Mouse (Mus musculus) activated CD4-positive, CD25-positive, alpha-beta regulatory T cell, adult 4 months (primary cell): ENCODE measurements around the gene Eya3. TPM values are rescaled to one million over a fixed set of nuclear protein-coding genes. Genes with fewer than 3 reads are reported as not detected.
A peak's percentile ranks its signal among the peaks of the same experiment; 100 is the strongest.
"Not testable (repeated sequence)": the region's sequence is repeated elsewhere in the genome, so short reads cannot be mapped to it uniquely, and the experiment has no call there.

Experiments
- ATAC-seq: one replicate; pipeline ENCODE4 v1.8.0; 2017
- polyA plus RNA-seq, 2 experiments: library from polyadenylated mRNA; unstranded; fragments of 100-300 nt; shearing (Covaris generic); gene quantifications; one replicate each; pipeline ENCODE4 v1.2.1; 2017

Eya3 gene
- polyA plus RNA-seq: 10 to 100 TPM; 23.2 to 23.8 TPM

DNA sequence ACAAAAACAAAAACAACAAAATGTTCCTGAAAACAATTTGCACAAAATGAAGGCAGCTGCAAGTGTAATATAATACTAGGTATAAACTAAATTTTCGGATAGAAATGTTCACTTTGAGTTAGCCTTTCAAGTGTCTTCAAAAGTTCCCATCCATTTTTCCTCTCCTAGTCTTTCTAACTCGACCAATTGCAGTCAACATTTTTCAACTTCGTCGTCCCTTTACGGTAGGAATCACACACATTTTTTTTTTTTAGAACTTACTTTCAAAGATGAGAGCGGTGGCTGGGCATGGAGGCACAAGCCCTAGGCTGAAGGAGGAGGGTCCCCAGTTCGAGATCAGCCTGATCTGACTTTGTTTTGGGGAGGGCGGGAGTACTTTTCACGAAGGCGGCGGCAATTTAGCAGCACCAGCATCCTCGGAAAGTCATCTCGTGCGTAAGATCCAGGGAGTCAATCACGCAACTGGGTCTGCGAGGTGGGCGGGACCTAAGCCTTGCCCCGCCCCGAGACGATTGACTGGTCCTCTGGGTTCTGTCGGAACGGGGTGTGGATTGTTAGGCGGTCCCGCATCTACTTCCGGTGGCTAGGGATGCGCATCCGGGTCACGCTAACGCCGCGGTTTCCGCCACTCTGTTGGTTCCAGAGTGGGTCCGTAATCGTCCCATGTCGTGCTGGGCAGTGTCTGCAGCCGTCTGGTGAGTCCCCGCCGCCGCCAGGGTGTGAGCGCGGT, at the start of gene Eya3:
Gene Eya3 (plus strand): TSS at position 527 of the 730 bp plus-strand sequence.
- ATAC-seq: peak; percentile 97

DNA sequence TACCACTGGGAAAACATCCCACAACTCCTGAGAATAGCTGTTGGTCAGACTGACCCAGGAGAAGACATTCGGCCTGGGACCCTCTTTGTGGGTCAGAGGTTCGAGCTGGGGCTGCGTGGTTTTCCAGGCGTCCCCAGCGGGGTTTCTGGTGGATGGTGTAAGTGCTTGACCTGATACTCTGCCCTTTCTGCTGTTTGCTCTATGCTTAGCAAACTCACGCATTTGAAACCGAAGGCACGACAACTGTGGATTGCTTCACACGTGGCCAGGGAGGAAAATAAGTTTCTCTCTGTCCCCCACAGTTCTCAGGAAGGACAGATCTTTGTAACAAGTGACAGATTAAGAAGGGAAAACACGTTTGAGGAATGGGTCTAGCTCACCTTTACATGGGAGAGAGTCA, 48.1 kb upstream of the Eya3 start:
- no peak for ATAC-seq

DNA sequence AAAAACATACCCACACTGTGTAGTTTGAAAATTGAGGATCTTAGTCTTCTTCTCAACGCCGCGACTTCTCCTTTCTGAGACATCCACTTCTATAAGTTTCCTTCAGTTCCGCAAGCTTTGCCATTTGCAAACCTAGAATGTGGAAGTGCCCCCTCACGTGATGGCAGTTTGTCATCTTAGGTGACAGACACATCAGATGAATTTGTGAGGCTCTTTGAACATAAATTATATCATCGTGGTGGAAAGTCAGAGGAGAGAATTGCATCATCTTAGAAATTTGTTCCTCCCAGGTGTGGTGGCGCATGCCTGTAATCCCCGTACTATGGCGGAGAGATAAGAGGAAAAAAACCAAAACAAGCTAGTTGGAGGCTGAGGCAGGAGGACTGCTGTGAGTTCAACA, 45.8 kb upstream of the Eya3 start:
- ATAC-seq: no peak

DNA sequence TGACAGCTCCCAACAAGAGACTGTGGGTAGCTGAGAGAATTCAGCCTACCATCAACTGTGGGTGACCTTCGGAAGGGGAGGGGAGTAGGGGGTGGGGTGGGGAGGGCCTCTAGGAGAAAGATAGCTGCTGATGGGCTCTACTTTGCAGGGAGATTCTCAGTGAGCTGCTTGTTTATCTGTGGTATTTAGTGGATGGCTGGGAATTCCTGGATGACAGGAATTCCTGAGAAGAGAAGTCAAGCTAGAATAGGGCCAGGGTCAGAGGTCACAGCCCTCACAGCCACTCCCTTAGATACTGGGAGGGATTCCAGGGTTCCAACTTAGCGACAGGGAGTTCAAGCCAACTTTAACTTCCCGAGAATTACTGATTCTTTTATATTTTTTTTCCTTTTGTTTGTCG, 44.6 kb upstream of the Eya3 start:
- ATAC-seq: no peak

DNA sequence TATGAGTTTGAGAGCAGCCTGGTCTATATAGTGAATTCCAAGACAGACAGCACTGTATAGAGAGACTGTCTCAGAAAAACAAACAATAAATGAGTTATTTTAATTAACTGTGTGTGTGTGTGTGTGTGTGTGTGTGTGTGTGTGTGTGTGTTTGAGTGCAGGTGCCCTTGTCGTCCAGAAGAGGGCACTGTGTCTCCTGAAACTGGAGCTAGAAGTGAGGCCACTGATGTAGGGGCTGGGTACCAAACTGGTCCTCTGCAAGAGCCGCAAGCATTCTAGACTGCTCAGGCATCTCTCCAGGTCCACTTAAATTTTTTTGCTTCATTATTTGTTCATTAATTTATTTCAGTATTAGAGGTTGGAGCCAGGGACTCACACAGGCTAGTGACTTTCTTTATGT, 39.9 kb upstream of the Eya3 start:
- no peak for ATAC-seq

DNA sequence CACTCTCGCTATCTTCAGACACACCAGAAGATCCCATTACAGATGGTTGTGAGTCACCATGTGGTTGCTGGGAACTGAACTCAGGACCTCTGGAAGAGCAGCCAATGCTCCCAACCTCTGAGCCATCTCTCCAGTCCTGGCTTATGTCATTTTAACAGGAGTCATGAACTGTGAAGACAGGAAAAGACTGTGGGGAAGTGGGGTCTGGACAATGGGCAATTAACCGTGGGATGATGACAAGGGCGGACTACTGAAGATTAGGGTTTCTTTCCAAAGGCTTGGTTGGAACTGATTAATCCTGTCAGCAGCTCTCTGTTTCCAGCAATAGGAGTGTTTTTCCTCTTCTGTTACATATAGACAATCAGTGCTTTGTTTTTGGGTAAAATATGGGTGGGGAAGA, 39.0 kb upstream of the Eya3 start:
- no peak for ATAC-seq

DNA sequence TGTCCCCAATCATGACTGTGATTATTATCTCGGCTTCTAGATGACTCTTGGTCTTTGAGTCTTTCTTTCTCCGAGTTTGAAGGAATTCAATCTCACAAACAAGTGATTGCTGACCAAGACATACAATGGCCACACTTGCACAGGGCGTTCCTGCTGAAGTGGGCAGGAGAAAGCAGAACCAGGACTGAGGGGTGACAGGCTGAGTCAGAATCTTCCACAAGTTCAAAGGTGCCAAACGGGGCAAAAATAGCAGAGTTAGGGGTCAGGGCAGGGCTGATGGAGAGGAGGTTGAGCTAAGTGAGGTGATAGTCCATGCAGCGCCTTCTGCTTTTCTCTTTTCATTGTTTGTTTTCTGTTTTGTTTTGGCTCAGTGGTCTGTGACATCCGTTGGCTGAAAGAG, 38.3 kb upstream of the Eya3 start:
- no peak for ATAC-seq

DNA sequence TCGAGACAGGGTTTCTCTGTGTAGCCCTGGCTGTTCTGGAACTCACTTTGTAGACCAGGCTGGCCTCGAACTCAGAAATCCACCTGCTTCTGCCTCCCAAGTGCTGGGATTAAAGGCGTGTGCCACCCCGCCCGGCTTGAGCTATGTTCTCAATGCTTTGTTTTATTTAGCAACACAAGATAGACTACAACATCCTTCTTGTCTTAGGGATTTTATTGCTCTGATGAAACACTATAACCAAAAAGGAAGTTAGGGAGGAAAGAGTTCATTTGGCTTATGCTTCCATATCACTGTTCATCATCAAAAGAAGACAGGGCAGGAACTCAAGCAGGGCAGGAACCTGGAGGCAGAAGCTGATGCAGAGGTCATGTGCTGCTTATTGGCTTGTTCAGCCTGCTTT, 37.5 kb upstream of the Eya3 start:
- not testable (repeated sequence) for ATAC-seq

DNA sequence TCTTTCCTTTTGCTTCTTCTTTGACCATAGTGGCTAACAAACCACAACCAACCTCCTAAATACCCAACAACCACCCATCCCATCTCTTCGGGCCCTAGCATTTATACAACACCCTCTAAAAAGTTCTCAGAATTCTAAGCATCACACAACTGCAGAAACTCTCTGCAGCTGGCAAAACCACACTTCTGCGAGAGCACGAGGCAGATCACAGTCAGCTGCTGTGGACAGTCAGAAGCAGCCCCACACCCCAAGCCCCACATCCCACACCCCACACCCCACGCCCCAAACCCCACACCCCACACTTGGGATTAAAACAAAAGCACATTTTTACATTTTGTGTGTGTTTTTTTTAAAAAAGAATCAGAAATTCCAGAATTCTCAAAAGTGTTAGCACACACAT, 35.3 kb upstream of the Eya3 start:
- no peak for ATAC-seq

DNA sequence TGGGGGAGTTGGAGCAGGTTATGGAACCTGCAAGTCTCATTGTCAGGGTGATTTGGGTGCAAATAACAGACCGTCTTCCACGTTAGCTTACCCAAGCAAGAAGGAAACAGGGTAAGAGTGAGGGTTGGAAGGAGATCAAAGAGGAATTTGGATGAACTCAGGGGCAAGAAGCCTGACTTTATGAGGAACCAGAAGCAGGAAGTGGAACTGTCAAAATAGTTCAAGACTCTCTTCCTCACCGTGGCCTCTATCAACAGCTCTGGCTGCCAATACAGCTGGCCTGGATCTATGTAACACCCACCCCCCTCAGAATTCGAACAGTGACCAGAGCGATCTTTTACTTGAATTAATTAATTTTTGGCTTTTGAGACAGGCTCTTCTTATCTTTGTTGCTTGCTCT, 33.0 kb upstream of the Eya3 start:
- ATAC-seq: no peak

DNA sequence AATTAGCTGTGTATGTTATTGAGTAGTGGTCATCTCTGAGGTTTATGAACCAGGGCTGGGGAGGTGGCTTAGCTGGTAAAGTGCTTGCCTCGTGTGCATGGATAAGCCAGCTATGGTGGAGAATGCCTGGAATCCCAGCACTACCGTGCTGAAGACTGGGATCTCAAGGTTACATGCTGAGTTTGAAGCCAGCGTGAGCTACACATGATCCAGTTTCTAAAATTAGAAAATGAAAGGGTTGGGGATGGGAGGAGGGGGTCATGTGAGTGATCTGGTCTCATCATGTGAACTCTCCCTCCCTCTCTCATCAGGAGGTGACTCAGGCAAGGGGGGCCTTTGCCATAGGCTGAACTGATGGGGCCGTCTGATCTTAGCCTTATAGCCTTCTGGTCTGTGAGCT, 30.6 kb upstream of the Eya3 start:
- ATAC-seq: no peak

DNA sequence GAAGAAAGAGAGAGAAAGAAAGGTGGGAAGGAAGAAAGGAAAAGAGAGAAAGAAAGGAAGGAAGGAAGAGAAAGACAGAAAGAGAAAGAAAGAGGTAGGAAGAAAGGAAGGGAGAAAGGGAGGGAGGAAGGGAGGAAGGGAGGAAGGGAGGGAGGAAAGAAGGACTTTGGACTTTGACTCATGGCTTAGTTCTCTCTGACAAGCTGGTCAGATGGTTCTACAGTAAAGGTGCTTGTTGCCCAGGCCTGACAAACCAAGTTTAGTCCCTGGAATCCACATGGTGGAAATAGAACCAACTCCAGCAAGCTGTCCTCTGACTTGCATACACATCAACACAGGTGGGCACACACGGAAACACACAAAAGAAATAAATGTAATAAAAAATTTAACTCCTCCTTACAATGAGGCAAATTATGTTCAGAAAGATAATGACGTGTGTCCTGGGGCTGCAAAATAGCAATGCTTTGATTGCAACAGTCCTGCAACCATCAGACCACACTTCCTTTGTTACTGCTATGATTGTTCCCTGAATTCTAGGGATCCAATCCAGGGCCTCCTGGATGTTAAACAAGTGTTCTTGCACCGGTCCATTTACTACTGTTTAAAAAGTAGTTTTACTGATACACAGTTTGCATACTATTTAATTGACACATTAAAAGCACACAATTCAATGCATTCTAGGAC, 28.3 kb upstream of the Eya3 start:
- no peak for ATAC-seq

DNA sequence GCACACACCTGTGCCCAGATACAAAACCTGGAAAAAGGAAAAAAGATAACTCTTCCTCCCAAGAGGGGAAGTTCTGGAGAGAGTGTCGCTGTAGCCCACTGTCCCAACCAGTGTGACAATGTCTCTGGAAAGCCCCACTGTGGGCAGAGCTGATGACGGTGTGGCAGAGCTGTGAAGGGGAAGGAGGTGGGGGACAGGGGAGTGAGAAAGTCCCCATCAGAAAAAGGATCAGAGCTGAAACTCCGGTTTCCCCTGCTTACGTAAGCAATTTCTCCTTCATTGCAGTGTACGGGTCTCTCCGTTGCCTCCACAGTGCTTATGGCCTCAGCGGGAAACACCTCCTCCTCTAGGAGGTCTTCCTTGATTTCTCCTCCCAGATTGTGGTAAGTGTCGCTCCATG, 27.5 kb upstream of the Eya3 start:
- ATAC-seq: peak; percentile 78

DNA sequence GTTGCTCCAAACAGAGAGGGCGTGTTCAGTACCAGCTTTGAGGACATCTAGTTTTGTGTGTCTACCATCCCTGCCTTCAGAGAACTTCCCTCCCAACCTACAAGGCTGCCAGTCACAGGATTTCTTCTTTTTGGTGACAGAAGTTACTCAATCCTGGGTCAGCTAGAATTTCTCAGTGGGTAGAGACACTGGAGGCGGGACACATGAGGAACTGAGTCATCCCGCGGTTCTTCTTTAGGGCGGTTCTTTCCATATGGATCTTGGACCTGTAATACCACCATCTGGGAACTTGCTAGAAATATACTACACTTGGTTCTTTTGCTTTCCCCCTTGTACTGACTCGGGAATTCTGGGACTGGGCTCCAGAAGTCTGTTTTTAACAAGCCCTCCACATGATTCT, 20.9 kb upstream of the Eya3 start:
- no peak for ATAC-seq

DNA sequence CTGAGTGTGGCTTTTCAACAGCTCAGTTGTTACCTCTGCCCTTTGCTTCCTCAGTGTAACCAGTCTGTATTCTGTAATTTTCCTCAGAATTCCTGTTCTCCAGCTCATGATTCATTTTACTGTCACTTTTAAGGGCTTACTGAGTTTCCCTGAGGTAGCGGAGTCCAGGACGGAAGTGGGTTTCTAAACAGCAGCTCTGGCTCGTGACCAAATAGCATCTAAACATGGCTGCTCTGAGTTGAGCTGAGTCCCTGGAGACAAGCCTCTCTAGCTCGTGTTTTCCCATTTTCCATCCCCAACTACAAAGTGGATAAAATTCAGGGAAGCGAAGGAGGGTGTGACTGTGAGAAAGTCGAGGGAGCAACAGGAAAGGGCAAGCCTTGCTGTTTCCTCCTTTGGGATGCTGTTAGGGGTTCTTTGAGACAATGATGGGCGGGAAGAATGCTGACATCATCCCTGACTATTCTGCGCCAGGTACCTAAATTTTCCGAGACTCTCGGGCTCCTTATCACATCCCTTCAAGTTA, 19.9 kb upstream of the Eya3 start:
- no peak for ATAC-seq

DNA sequence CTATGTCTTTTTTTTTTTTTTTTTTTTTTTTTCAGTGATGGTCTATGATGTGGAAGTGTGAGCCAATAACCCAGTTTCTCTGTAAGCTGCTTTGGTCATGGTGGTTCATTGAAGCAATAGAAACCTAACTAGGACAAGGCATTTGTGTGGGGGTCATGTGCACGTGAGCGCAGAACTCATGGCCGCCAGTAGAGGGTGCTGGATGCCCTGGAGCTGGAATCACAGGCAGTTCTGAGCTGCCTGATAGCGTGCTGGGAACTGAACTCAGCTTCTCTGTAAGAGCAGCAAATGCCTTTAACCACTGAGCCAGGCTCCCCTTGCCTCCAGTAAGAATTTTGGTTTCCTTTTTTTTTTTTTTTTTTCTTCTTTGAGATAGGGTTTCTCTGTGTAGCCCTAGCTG, 18.7 kb upstream of the Eya3 start:
- no peak for ATAC-seq

DNA sequence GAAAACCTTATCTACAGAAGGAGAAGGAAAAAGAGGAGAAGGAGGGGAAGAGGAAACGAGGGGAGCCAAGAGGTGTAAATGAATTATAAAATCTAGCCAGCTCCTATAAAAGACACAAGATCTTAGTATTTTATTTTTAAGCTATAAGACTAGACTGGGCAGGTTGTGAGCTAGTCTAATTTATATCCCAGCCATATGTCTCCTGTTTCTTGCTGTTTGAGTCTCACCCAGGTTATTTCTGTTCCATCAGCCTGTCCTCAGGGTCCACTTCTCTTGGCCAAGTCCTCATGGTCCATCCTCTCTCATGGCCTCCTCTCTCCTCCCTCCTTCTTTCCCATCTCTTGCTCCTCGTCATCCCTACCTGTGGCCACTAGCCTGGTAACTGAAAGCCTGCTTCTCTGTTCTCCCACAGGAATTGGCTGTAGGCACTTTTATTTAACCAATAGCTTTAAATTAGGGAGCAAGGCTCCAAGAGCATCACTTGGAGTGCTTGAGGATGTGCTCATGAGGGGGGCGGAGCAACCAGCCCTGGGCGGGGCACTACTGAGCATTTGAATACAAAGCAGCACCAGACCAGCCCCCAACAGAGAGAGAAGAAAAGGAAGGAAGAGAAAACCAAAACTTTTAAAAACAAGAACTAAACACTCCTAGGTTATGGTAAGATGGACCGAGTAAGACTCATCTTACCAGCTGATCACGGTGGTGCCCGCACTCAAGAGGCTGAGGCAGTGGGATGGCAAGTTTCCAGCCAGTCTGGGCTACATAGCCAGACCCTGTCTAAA, 17.3 kb upstream of the Eya3 start:
- ATAC-seq: no peak

DNA sequence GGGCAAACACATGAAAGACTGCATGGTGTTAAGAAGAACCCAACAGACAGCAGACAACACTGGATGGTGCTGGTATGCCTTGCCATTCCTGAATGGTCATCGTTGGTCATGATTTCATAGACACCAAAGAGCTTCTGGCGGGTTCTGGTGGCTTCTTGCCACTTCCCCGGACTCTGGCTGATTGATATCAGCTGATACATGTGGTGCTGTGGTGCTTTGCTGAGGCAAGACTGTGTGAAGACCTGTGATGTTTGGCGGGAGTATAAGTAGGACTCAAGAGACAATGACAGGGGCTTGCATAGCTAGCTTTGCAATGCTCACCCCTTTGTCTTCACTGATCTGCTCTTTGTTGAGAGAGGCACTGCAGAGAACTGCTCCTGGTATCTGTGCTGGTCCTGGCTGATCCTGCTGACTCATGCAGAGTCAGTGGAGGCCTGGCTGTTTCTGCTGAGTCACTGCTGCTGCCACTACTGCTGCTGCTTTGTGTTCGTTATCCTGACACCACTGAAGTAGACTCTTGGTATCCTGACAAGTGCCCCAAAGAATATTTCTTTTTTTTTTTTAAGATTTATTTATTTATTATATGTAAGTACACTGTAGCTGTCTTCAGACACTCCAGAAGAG, 14.6 kb upstream of the Eya3 start:
- ATAC-seq: no peak

DNA sequence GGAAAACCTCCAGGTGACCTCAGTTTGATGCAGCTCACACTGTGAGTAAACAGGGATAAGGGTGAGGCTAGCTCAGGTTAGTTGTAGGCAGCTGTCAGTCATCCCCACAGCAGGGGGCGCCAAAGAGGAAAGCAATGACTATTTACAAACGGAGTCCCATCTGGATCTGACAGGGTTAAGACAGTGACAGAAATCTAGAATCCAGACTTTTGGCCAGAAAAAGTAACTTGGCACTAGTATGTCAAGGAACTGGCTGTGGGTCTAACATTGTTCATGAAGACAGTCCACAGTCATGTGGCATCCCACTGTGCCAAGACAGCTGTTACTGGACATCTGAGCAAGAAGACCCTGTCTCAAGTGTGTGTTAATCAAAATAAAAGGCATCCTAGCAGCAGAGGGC, 10.0 kb upstream of the Eya3 start:
- ATAC-seq: no peak

DNA sequence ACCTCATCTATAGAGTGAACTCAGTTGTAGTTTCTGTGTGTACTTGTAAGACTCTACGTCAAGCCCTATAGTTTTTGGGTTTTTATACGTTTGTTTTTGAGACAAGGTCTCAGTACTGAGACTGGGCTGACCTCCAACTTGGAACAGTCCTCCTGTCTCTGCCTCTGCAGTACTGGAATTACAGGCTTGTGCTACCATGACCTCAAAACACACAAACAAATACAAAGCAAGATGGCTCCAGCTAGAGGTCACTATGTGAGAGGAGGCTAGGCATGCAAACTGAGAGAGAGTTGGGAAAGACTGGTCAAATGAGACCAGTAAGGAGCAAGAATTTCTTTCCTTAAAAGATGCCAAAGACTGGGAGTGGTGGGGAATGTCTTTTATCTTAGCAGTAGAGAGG, 2.8 kb upstream of the Eya3 start:
- no peak for ATAC-seq

DNA sequence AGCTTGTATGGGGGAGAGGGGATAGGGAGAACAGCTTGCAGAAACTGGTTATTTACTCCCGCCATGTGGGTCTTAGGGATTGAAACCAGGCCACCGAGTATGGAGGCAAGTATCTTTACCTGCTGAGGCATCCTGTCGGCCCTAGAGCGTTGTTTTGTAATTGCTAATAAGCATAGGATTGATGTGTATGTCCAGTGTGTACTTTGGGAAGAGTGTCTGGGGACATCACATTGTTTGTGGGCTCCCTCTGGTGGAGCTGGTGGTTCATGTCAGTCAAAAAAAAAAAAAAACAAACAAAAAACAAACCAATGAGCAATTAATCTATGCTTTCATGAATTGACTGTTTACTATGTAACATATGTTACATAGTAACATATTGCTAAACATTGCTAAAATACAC, 2.2 kb upstream of the Eya3 start:
- no peak for ATAC-seq

DNA sequence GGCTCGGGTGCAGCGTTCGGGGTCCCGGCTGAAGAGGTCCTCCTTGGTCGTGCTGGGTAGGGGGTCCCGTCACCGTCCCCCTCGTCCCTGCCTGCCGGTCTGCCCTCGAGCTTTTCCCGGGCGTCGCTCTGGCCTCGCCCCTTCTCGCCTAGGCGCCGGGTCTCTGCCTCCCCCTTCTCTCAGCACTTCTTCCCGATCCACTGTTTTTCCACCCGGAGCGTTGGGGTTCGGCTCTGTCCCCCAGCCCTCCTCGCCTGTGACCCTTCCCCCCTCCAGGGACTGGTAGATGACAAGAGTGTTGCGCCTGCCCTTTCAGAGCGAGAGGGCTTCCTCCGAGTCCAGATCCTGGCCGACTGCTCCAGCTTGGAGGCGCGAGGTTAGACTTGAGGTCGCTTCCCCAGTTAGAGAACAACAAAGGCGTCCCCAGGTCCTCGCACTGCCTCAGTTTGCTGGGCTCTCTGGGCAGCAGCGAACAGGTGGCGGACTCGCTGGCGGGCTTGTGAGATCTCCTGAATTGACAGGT, 465 bp downstream of the Eya3 start:
- no peak for ATAC-seq

DNA sequence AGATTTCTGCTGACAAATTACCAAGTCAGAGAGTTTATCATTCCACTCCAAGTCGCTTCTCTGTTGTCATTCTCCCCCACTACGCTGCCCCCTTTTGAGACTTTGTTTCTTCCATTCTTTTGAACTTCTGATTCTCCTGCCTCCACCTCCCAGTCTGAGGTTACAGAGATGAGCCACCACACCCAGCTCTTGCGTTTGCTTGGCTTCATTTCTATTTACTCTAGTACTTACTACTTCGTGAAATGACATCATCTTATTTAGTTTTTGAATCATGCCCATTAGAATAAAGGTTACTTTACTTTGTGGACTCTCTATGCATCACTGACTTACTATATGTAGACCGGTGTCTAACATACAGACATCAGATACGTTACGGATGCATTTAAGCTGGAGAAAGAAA, 8.7 kb downstream of the Eya3 start:
- no peak for ATAC-seq
